Mouse (Mus musculus) telencephalon, adult 2 months (tissue): ENCODE measurements around the gene Pde4c.

Source experiments
- DNase-seq: peaks from one replicate; pipeline ENCODE4 v3.0.0-alpha.2; 2011; ENCODE audit warnings: low read depth, low spot score

Gene Pde4c

GRCm38 (mm10) chr8:70720739-70721138 lies 2.8 kb upstream of the Pde4c start:
- no peak for DNase-seq

- DNase-seq = no peak
Observed at GRCm38 (mm10) chr8:70721601-70722000, 1.9 kb upstream of the Pde4c start.

GRCm38 (mm10) chr8:70724216-70724615 lies 696 bp downstream of the Pde4c start:
- DNase-seq = no peak

GRCm38 (mm10) chr8:70725792-70726447 lies 2.4 kb downstream of the Pde4c start:
- no peak for DNase-seq

GRCm38 (mm10) chr8:70726721-70727120 lies 3.2 kb downstream of the Pde4c start:
- DNase-seq = no peak

GRCm38 (mm10) chr8:70729808-70730475 lies 6.4 kb downstream of the Pde4c start:
- no peak for DNase-seq

GRCm38 (mm10) chr8:70730956-70731355 lies 7.4 kb downstream of the Pde4c start:
- no peak for DNase-seq

GRCm38 (mm10) chr8:70737705-70738104 lies 14.2 kb downstream of the Pde4c start:
- DNase-seq = no peak

GRCm38 (mm10) chr8:70738211-70738610 lies 14.7 kb downstream of the Pde4c start:
- no peak for DNase-seq

- no peak for DNase-seq
Observed at GRCm38 (mm10) chr8:70741661-70742060, 18.1 kb downstream of the Pde4c start.

GRCm38 (mm10) chr8:70742176-70742575 lies 18.7 kb downstream of the Pde4c start:
- DNase-seq = no peak

GRCm38 (mm10) chr8:70742981-70743655 lies 19.6 kb downstream of the Pde4c start:
- DNase-seq = no peak

GRCm38 (mm10) chr8:70743656-70744590 lies 20.4 kb downstream of the Pde4c start:
- no peak for DNase-seq

GRCm38 (mm10) chr8:70744806-70745205 lies 21.3 kb downstream of the Pde4c start:
- no peak for DNase-seq

- no peak for DNase-seq
Observed at GRCm38 (mm10) chr8:70745691-70746220, 22.2 kb downstream of the Pde4c start.

- DNase-seq = no peak
Observed at GRCm38 (mm10) chr8:70746676-70747075, 23.2 kb downstream of the Pde4c start.

- DNase-seq = no peak
Observed at GRCm38 (mm10) chr8:70747211-70747890, 23.8 kb downstream of the Pde4c start.

- no peak for DNase-seq
Observed at GRCm38 (mm10) chr8:70748246-70749096, 25.0 kb downstream of the Pde4c start.

- no peak for DNase-seq
Observed at GRCm38 (mm10) chr8:70749097-70749674, 25.7 kb downstream of the Pde4c start.
